Mouse (Mus musculus) liver, embryonic 14.5 days (tissue): Measurements from ENCODE around the gene Aanat. TPM values are rescaled to one million over a fixed set of nuclear protein-coding genes. Genes with fewer than 3 reads are reported as not detected.

Source experiments
- ATAC-seq: fragments of 200-750 bp; cut with Nextera tagmentation; 2 replicates; pipeline ENCODE4 v1.8.0; 2017; ENCODE audit warnings: moderate number of reproducible peaks, mild to moderate bottlenecking, moderate library complexity; ENCODE audit not compliant: insufficient read depth
- DNase-seq, 3 experiments: peaks; one replicate each; pipeline ENCODE4 v3.0.0-alpha.2; 2012 to 2013; ENCODE audit warnings: low read depth in 3 of 3, low spot score in 3 of 3
- H3K27ac ChIP-seq: fragments of 300-500 bp; sonication (generic); 2 replicates; pipeline ENCODE4 v1.5.1; 2014; ENCODE audit warnings: moderate library complexity, mild to moderate bottlenecking, control low read depth, inconsistent platforms
- H3K27me3 ChIP-seq: fragments of 300-500 bp; sonication (generic); 2 replicates; pipeline ENCODE4 v1.6.1; 2014; ENCODE audit warnings: mild to moderate bottlenecking, low read length, moderate library complexity; ENCODE audit not compliant: control insufficient read depth, insufficient read depth
- H3K36me3 ChIP-seq: fragments of 300-500 bp; sonication (generic); replicated peaks from 2 replicates; pipeline ENCODE4 v1.6.1; 2014; ENCODE audit warnings: low read depth; ENCODE audit not compliant: control insufficient read depth, insufficient read depth
- H3K4me1 ChIP-seq, 2 experiments: fragments of 200-500 bp in 1 of 2; fragments of 300-500 bp in 1 of 2; sonication (generic) in 1 of 2; replicated peaks; 2 replicates each; pipeline ENCODE4 v1.6.1; 2012 to 2014; ENCODE audit warnings: antibody characterized with exemption in 1 of 2, inconsistent platforms in 1 of 2, low read length in 1 of 2; ENCODE audit not compliant: control insufficient read depth in 2 of 2, insufficient read depth in 2 of 2
- H3K4me2 ChIP-seq: fragments of 300-500 bp; sonication (generic); 2 replicates; pipeline ENCODE4 v1.6.1; 2014; ENCODE audit warnings: low read depth, mild to moderate bottlenecking, control low read depth, moderate library complexity
- H3K4me3 ChIP-seq, 2 experiments: fragments of 200-500 bp in 1 of 2; fragments of 300-500 bp in 1 of 2; sonication (generic) in 1 of 2; 2 replicates each; pipeline ENCODE4 v1.5.1; 2012 to 2014; ENCODE audit warnings: low read depth in 2 of 2, low read length in 2 of 2, mild to moderate bottlenecking in 2 of 2, control low read depth in 1 of 2, inconsistent platforms in 1 of 2, moderate library complexity in 1 of 2; ENCODE audit not compliant: insufficient read depth in 1 of 2
- H3K9ac ChIP-seq: fragments of 300-500 bp; sonication (generic); replicated peaks from 2 replicates; pipeline ENCODE4 v1.6.1; 2014; ENCODE audit warnings: mild to moderate bottlenecking, control low read depth, moderate library complexity
- H3K9me3 ChIP-seq: fragments of 300-500 bp; sonication (generic); 2 replicates; pipeline ENCODE4 v1.6.1; 2016; ENCODE audit warnings: low read length, mixed read lengths; ENCODE audit not compliant: control insufficient read depth
- CTCF ChIP-seq: IDR thresholded peaks from 2 replicates; pipeline ENCODE4 v1.5.1; 2016; ENCODE audit warnings: antibody characterized with exemption, low read depth, control low read depth
- EP300 ChIP-seq: IDR thresholded peaks from 2 replicates; pipeline ENCODE4 v1.6.1; 2016; ENCODE audit warnings: antibody characterized with exemption, low read depth
- WGBS: fragments of 180-500 bp; shearing (Covaris S2); extraction: QIAGEN DNeasy Blood & Tissue Kit; methylation state at CpG from one replicate; pipeline ENCODE4 v1.1.7; 2014; ENCODE audit not compliant: insufficient replicate concordance; 5-methylcytosine and 5-hydroxymethylcytosine counted together
- polyA plus RNA-seq, 2 experiments: library from polyadenylated mRNA; depleted of rRNA in 1 of 2; stranded (reverse) in 1 of 2; unstranded in 1 of 2; fragments of >200 nt; fragmentation: Nextera tagmentation in 1 of 2; extraction: Ambion mirVana in 1 of 2; gene quantifications; 2 replicates each; pipeline versions ENCODE4 v1.2.1 to v1.2.3; 2012 to 2014

Gene Aanat
- polyA plus RNA-seq, 2 experiments, result not detected

GRCm38 (mm10) chr11:116621258-116621704, 35.0 kb downstream of the Aanat start:
- no peaks in the 10 kb centered on the region for H3K36me3 ChIP-seq
- no peaks in the 10 kb centered on the region for H3K27me3 ChIP-seq
- TF ChIP-seq CTCF (no peak), EP300 (no peak)
- peak overlapping the region; percentile 84 for H3K27ac ChIP-seq
- peak overlapping the region; percentile 84 for H3K4me2 ChIP-seq
- WGBS, result 50% methylated on average over 6 of the region's 6 CpGs
- H3K4me1 ChIP-seq, result peaks cover 80 to 86% of the 10 kb centered on the region in 2 experiments
- ATAC-seq (no peak), DNase-seq (peak in 1 of 3 experiments; percentile 57)
- peak overlapping the region; percentile 67 for H3K9ac ChIP-seq
- H3K9me3 ChIP-seq, result no peaks in the 10 kb centered on the region
- peak overlapping the region in 1 of 2 experiments; percentile 39; a peak in 2 of 4 replicates for H3K4me3 ChIP-seq

- WGBS, result 5% methylated on average over 40 of the region's 40 CpGs
- peaks cover 58 to 66% of the 10 kb centered on the region in 2 experiments for H3K4me1 ChIP-seq
- ATAC-seq, result peak; percentile 12; the same call in 1 of the 2 replicates
Observed at GRCm38 (mm10) chr11:116623281-116624124, 37.3 kb downstream of the Aanat start.

GRCm38 (mm10) chr11:116624131-116624832, 38.0 kb downstream of the Aanat start:
- no peaks in the 10 kb centered on the region for H3K27me3 ChIP-seq
- peaks cover 51 to 58% of the 10 kb centered on the region in 2 experiments for H3K4me1 ChIP-seq
- H3K4me3 ChIP-seq, result peak overlapping the region; percentile 83 to 97
- H3K9ac ChIP-seq, result peak overlapping the region; percentile 98
- H3K4me2 ChIP-seq, result peak overlapping the region; percentile 84
- ATAC-seq, result peak; percentile 75
- TF ChIP-seq EP300 (no peak), CTCF (no peak)
- peak; percentile 69 to 81 (median 73) for DNase-seq
- H3K36me3 ChIP-seq, result no peaks in the 10 kb centered on the region
- 10% methylated on average over 42 of the region's 42 CpGs for WGBS
- H3K27ac ChIP-seq, result peak overlapping the region; percentile 77
- H3K9me3 ChIP-seq, result no peaks in the 10 kb centered on the region

More at GRCm38 (mm10) chr11:116623281-116624124, 37.3 kb downstream of the Aanat start:
- DNase-seq, result no peak
- H3K27me3 ChIP-seq, result no peaks in the 10 kb centered on the region
- peak overlapping the region; percentile 83 to 97 for H3K4me3 ChIP-seq
- TF ChIP-seq EP300 (no peak), CTCF (0 out of 2 replicates have a peak, but pooled peaks have one; percentile 7)
- peak overlapping the region; percentile 73 for H3K27ac ChIP-seq
- H3K9me3 ChIP-seq, result no peaks in the 10 kb centered on the region
- H3K9ac ChIP-seq, result peak overlapping the region; percentile 98
- H3K36me3 ChIP-seq, result no peaks in the 10 kb centered on the region
- H3K4me2 ChIP-seq, result peak overlapping the region; percentile 84

GRCm38 (mm10) chr11:116625081-116626000, 39.1 kb downstream of the Aanat start:
- no peak overlapping the region; a peak in 1 of 4 replicates for H3K4me3 ChIP-seq
- peak overlapping the region; percentile 28; the same call in 1 of the 2 replicates for H3K9ac ChIP-seq
- H3K4me1 ChIP-seq, result peaks cover 42 to 48% of the 10 kb centered on the region in 2 experiments
- H3K27me3 ChIP-seq, result no peaks in the 10 kb centered on the region
- WGBS, result 37% methylated on average over 17 of the region's 17 CpGs
- TF ChIP-seq EP300 (no peak), CTCF (peak; percentile 95)
- no peaks in the 10 kb centered on the region for H3K36me3 ChIP-seq
- peak; percentile 22 for ATAC-seq
- peak overlapping the region; percentile 77 for H3K27ac ChIP-seq
- DNase-seq, result peak in 2 of 3 experiments; percentile 57 to 71
- H3K4me2 ChIP-seq, result peak overlapping the region; percentile 84
- no peaks in the 10 kb centered on the region for H3K9me3 ChIP-seq
